Mouse (Mus musculus) kidney, embryonic 14.5 days (tissue): Measurements from ENCODE around the gene Rbms3. TPM values are rescaled to one million over a fixed set of nuclear protein-coding genes. Genes with fewer than 3 reads are reported as not detected.

Experiments
- ATAC-seq: fragments of 200-750 bp; cut with Nextera tagmentation; 2 replicates; pipeline ENCODE4 v1.8.0; 2017; ENCODE audit warnings: moderate number of reproducible peaks, mild to moderate bottlenecking, moderate TSS enrichment, moderate library complexity; ENCODE audit not compliant: low FRiP score, low TSS enrichment
- H3K27ac ChIP-seq: fragments of 300-500 bp; sonication (generic); 2 replicates; pipeline ENCODE4 v1.5.1; 2014; ENCODE audit warnings: low read depth, mild to moderate bottlenecking, low read length, moderate library complexity, mixed read lengths
- H3K27me3 ChIP-seq: fragments of 300-500 bp; sonication (generic); 2 replicates; pipeline ENCODE4 v1.6.1; 2014; ENCODE audit warnings: mild to moderate bottlenecking, low read length; ENCODE audit not compliant: control insufficient read depth, insufficient read depth
- H3K36me3 ChIP-seq: fragments of 300-500 bp; sonication (generic); 2 replicates; pipeline ENCODE4 v1.6.1; 2014; ENCODE audit warnings: low read length, mixed read lengths; ENCODE audit not compliant: control insufficient read depth, insufficient read depth
- H3K4me1 ChIP-seq: fragments of 300-500 bp; sonication (generic); 2 replicates; pipeline ENCODE4 v1.6.1; 2014; ENCODE audit warnings: low read length, mixed read lengths; ENCODE audit not compliant: control insufficient read depth, insufficient read depth
- H3K4me2 ChIP-seq: fragments of 300-500 bp; sonication (generic); replicated peaks from 2 replicates; pipeline ENCODE4 v1.6.1; 2014; ENCODE audit warnings: low read depth, mild to moderate bottlenecking, low read length
- H3K4me3 ChIP-seq: fragments of 300-500 bp; sonication (generic); 2 replicates; pipeline ENCODE4 v1.5.1; 2014; ENCODE audit warnings: mild to moderate bottlenecking, low read length
- H3K9ac ChIP-seq: fragments of 300-500 bp; sonication (generic); 2 replicates; pipeline ENCODE4 v1.6.1; 2014; ENCODE audit warnings: low read depth, mild to moderate bottlenecking, low read length, moderate library complexity
- H3K9me3 ChIP-seq: fragments of 300-500 bp; sonication (generic); 2 replicates; pipeline ENCODE4 v1.6.1; 2016; ENCODE audit warnings: low read length; ENCODE audit not compliant: control insufficient read depth
- WGBS: fragments of 180-500 bp; shearing (Covaris S2); extraction: QIAGEN DNeasy Blood & Tissue Kit; methylation state at CpG from one replicate; pipeline ENCODE4 v1.1.7; 2014; 5-methylcytosine and 5-hydroxymethylcytosine counted together
- polyA plus RNA-seq: library from polyadenylated mRNA; unstranded; fragments of >200 nt; fragmentation: Nextera tagmentation; extraction: Ambion mirVana; gene quantifications from 2 replicates; pipeline ENCODE4 v1.2.1, GENCODE M21; 2014

Rbms3 gene
- polyA plus RNA-seq, 1 experiment from 2014 or later, result 73.4 TPM

- ATAC-seq, result no peak
- WGBS, result 88% methylated on average over 6 of the region's 6 CpGs
- 0 out of 2 replicates have a peak, but pooled peaks cover 3% of the 10 kb centered on the region for H3K4me1 ChIP-seq
- no peak overlapping the region for H3K9ac ChIP-seq
- no peak overlapping the region for H3K27ac ChIP-seq
- H3K4me2 ChIP-seq, result no peak overlapping the region
- no peaks in the 10 kb centered on the region for H3K9me3 ChIP-seq
- no peaks in the 10 kb centered on the region for H3K36me3 ChIP-seq
- no peaks in the 10 kb centered on the region for H3K27me3 ChIP-seq
- no peak overlapping the region for H3K4me3 ChIP-seq
Observed at GRCm38 (mm10) chr9:117121572-117121971, 508.1 kb downstream of the Rbms3 start.

- Histone ChIP-seq H3K4me1 (0 out of 2 replicates have a peak, but pooled peaks cover 6% of the 10 kb centered on the region), H3K4me2 (no peak overlapping the region), H3K9me3 (no peaks in the 10 kb centered on the region), H3K27me3 (no peaks in the 10 kb centered on the region), H3K27ac (no peak overlapping the region), H3K4me3 (no peak overlapping the region), H3K9ac (no peak overlapping the region), H3K36me3 (no peaks in the 10 kb centered on the region)
- WGBS, result 73% methylated on average over 10 of the region's 10 CpGs
- ATAC-seq, result no peak
Observed at GRCm38 (mm10) chr9:117117181-117117729, 512.5 kb downstream of the Rbms3 start.

- no peak overlapping the region for H3K27ac ChIP-seq
- 0 out of 2 replicates have a peak, but pooled peaks have one; percentile 43 for ATAC-seq
- 57% methylated on average over 2 of the region's 2 CpGs for WGBS
- no peaks in the 10 kb centered on the region for H3K9me3 ChIP-seq
- no peak overlapping the region for H3K4me3 ChIP-seq
- H3K4me1 ChIP-seq, result 0 out of 2 replicates have a peak, but pooled peaks cover 3% of the 10 kb centered on the region
- no peak overlapping the region for H3K9ac ChIP-seq
- no peaks in the 10 kb centered on the region for H3K27me3 ChIP-seq
- no peak overlapping the region for H3K4me2 ChIP-seq
- H3K36me3 ChIP-seq, result no peaks in the 10 kb centered on the region
Observed at GRCm38 (mm10) chr9:117115609-117116008, 514.1 kb downstream of the Rbms3 start.

- ATAC-seq, result no peak
- WGBS, result 61% methylated on average over 2 of the region's 2 CpGs
- H3K27ac ChIP-seq, result no peak overlapping the region
Observed at GRCm38 (mm10) chr9:117113592-117113991, 516.1 kb downstream of the Rbms3 start.

GRCm38 (mm10) chr9:117107926-117108325 lies 521.8 kb downstream of the Rbms3 start:
- Histone ChIP-seq H3K27ac (no peak overlapping the region), H3K4me1 (peaks cover 5% of the 10 kb centered on the region; the same call in 1 of the 2 replicates), H3K9ac (no peak overlapping the region), H3K36me3 (peaks cover 7% of the 10 kb centered on the region), H3K9me3 (no peaks in the 10 kb centered on the region), H3K27me3 (no peaks in the 10 kb centered on the region), H3K4me3 (no peak overlapping the region), H3K4me2 (no peak overlapping the region)
- no peak for ATAC-seq
- WGBS, result 90% methylated on average over 4 of the region's 4 CpGs

More at GRCm38 (mm10) chr9:117113592-117113991, 516.1 kb downstream of the Rbms3 start:
- Histone ChIP-seq H3K4me3 (no peak overlapping the region), H3K9ac (no peak overlapping the region), H3K9me3 (no peaks in the 10 kb centered on the region), H3K36me3 (peaks cover 3% of the 10 kb centered on the region; the same call in 1 of the 2 replicates), H3K4me2 (no peak overlapping the region), H3K4me1 (0 out of 2 replicates have a peak, but pooled peaks cover 3% of the 10 kb centered on the region), H3K27me3 (no peaks in the 10 kb centered on the region)

GRCm38 (mm10) chr9:117102198-117102930 lies 527.3 kb downstream of the Rbms3 start:
- Histone ChIP-seq H3K27ac (0 out of 2 replicates have a peak overlapping the region, but pooled peaks have one; percentile 18), H3K4me1 (peaks cover 22% of the 10 kb centered on the region; the same call in 1 of the 2 replicates), H3K4me3 (no peak overlapping the region), H3K36me3 (no peaks in the 10 kb centered on the region; the same call in 1 of the 2 replicates), H3K4me2 (peak overlapping the region; percentile 8), H3K9ac (no peak overlapping the region), H3K9me3 (no peaks in the 10 kb centered on the region), H3K27me3 (no peaks in the 10 kb centered on the region)
- WGBS, result 22% methylated on average over 19 of the region's 19 CpGs
- ATAC-seq, result peak; percentile 70; the same call in 1 of the 2 replicates

GRCm38 (mm10) chr9:117100181-117100580 lies 529.5 kb downstream of the Rbms3 start:
- Histone ChIP-seq H3K9ac (no peak overlapping the region), H3K36me3 (no peaks in the 10 kb centered on the region), H3K27me3 (no peaks in the 10 kb centered on the region), H3K9me3 (no peaks in the 10 kb centered on the region), H3K4me3 (no peak overlapping the region), H3K4me1 (peaks cover 22% of the 10 kb centered on the region; the same call in 1 of the 2 replicates), H3K27ac (no peak overlapping the region), H3K4me2 (no peak overlapping the region)
- WGBS, result 97% methylated on average over 5 of the region's 5 CpGs
- ATAC-seq, result no peak

- H3K4me3 ChIP-seq, result no peak overlapping the region
- no peak overlapping the region for H3K4me2 ChIP-seq
- no peak for ATAC-seq
- 90% methylated on average over 6 of the region's 6 CpGs for WGBS
- no peaks in the 10 kb centered on the region for H3K27me3 ChIP-seq
- no peaks in the 10 kb centered on the region for H3K36me3 ChIP-seq
- peaks cover 4% of the 10 kb centered on the region; the same call in 1 of the 2 replicates for H3K4me1 ChIP-seq
- no peaks in the 10 kb centered on the region for H3K9me3 ChIP-seq
- H3K9ac ChIP-seq, result no peak overlapping the region
- H3K27ac ChIP-seq, result no peak overlapping the region
Observed at GRCm38 (mm10) chr9:117093551-117093950, 536.2 kb downstream of the Rbms3 start.

GRCm38 (mm10) chr9:117092177-117092555 lies 537.5 kb downstream of the Rbms3 start:
- WGBS, result 96% methylated on average over 8 of the region's 8 CpGs
- Histone ChIP-seq H3K4me1 (peaks cover 4% of the 10 kb centered on the region; the same call in 1 of the 2 replicates), H3K9me3 (no peaks in the 10 kb centered on the region), H3K27me3 (no peaks in the 10 kb centered on the region), H3K27ac (no peak overlapping the region), H3K4me3 (no peak overlapping the region), H3K9ac (no peak overlapping the region), H3K4me2 (no peak overlapping the region), H3K36me3 (no peaks in the 10 kb centered on the region)
- no peak for ATAC-seq
